Mouse (Mus musculus) G1E (cell line): ENCODE measurements around the gene Scamp1. TPM values are rescaled to one million over a fixed set of nuclear protein-coding genes. Genes with fewer than 3 reads are reported as not detected.
"Not testable (repeated sequence)": the region's sequence is repeated elsewhere in the genome, so short reads cannot be mapped to it uniquely, and the experiment has no call there.

Source experiments
- ATAC-seq: 2 replicates; pipeline ENCODE4 v1.8.0; 2016; ENCODE audit warnings: mild to moderate bottlenecking; ENCODE audit not compliant: insufficient number of reproducible peaks, poor library complexity, low FRiP score, severe bottlenecking; ENCODE audit errors: extremely low read depth
- DNase-seq: peaks from one replicate; pipeline ENCODE4 v3.0.0; 2012; ENCODE audit warnings: low spot score
- H3K27me3 ChIP-seq: 2 replicates; pipeline ENCODE4 v1.6.1; 2012; ENCODE audit warnings: mild to moderate bottlenecking, low read length, inconsistent platforms; ENCODE audit not compliant: insufficient read depth
- H3K36me3 ChIP-seq: replicated peaks from 2 replicates; pipeline ENCODE3; 2012; ENCODE audit warnings: mild to moderate bottlenecking, inconsistent platforms
- H3K4me1 ChIP-seq: 2 replicates; pipeline ENCODE4 v1.6.1; 2012; ENCODE audit warnings: low read depth, low read length, inconsistent platforms, mixed read lengths; ENCODE audit not compliant: insufficient read depth
- H3K4me3 ChIP-seq: 2 replicates; pipeline ENCODE4 v1.5.1; 2012; ENCODE audit warnings: low read depth, mild to moderate bottlenecking, inconsistent platforms, low read length, moderate library complexity, mixed read lengths
- H3K9me3 ChIP-seq: replicated peaks from 2 replicates; pipeline ENCODE4 v1.6.1; 2012; ENCODE audit warnings: inconsistent platforms
- CTCF ChIP-seq: IDR thresholded peaks from 2 replicates; pipeline ENCODE4 v1.5.1; 2012; ENCODE audit warnings: low read depth, low read length, inconsistent platforms, mixed read lengths
- GATA1 ChIP-seq: IDR thresholded peaks from 2 replicates; pipeline ENCODE4 v1.6.1; 2012; ENCODE audit warnings: borderline replicate concordance, low read length, inconsistent platforms, mixed read lengths
- GATA2 ChIP-seq: IDR thresholded peaks from 2 replicates; pipeline ENCODE4 v1.6.1; 2012; ENCODE audit warnings: low read depth, low read length, inconsistent platforms, borderline replicate concordance
- POLR2AphosphoS5 ChIP-seq: IDR thresholded peaks from 2 replicates; pipeline ENCODE4 v1.6.1; 2012; ENCODE audit warnings: low read depth, low read length, inconsistent platforms; ENCODE audit not compliant: insufficient replicate concordance
- TAL1 ChIP-seq: conservative IDR thresholded peaks from 2 replicates; pipeline ENCODE4 v1.6.1; 2012; ENCODE audit warnings: low read depth, low read length, inconsistent platforms, mixed read lengths
- polyA plus RNA-seq: library from polyadenylated mRNA; stranded (reverse); fragments of >175 nt; gene quantifications from 2 replicates; pipeline ENCODE4 v1.2.3, GENCODE M21; 2012
- total RNA-seq, 2 experiments: library from RNA; stranded (forward) in 1 of 2; stranded (reverse) in 1 of 2; fragments of 200-1000 nt in 1 of 2; fragments of >200 nt in 1 of 2; fragmentation: Nextera tagmentation in 1 of 2; gene quantifications; 2 replicates each; pipeline ENCODE4 v1.2.3; 2014 to 2017

Gene Scamp1
- total and polyA plus RNA-seq, 3 experiments, result 0.05 TPM; not detected in 2

DNA sequence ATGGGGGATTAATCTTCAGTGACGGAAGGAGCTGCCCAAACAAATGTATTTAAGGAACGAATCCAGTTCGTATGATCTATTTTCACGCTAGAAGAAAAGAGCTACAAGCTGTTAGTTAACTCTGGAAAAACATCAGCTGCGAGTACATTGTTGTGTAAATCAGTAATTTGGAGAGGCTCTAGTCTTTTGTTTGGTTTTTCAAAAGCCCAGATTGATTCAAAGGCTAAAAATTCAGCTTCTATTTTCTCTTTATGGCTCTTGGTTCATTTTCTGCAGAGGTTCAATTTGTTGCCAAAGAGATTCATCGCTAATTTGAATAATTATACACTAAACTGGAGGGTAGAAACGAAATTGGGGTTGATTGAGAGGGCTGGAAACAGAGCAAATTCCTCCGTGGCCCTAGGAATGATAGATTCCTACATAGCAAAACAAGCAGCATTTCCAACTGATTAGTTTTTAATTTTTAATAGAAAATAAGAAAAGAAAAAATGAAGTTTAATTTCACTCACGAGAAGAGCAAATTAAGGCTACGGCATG, 31.4 kb upstream of the Scamp1 start:
- H3K4me3 ChIP-seq, result no peak overlapping the region
- no peaks in the 10 kb centered on the region for H3K36me3 ChIP-seq
- H3K4me1 ChIP-seq, result no peaks in the 10 kb centered on the region; the same call in 1 of the 2 replicates
- TF ChIP-seq CTCF (no peak), GATA1 (no peak), POLR2AphosphoS5 (no peak), TAL1 (no peak), GATA2 (no peak)
- H3K27me3 ChIP-seq, result peaks cover 10% of the 10 kb centered on the region
- DNase-seq, result no peak
- no peak for ATAC-seq
- no peaks in the 10 kb centered on the region; the same call in 1 of the 2 replicates for H3K9me3 ChIP-seq

- not testable (repeated sequence) for H3K36me3 ChIP-seq, H3K4me1 ChIP-seq, ATAC-seq, DNase-seq, H3K9me3 ChIP-seq, H3K4me3 ChIP-seq
- peaks cover 11% of the 10 kb centered on the region; the same call in 1 of the 2 replicates for H3K27me3 ChIP-seq
These were observed 27.2 kb upstream of the Scamp1 start for GRCm38 (mm10) chr13:94312812-94313211.

- TF ChIP-seq CTCF (no peak), TAL1 (no peak), GATA1 (no peak), POLR2AphosphoS5 (no peak), GATA2 (no peak)
- DNase-seq (no peak), ATAC-seq (no peak)
- Histone ChIP-seq H3K4me1 (no peaks in the 10 kb centered on the region; the same call in 1 of the 2 replicates), H3K4me3 (no peak overlapping the region), H3K27me3 (peaks cover 16% of the 10 kb centered on the region), H3K36me3 (no peaks in the 10 kb centered on the region), H3K9me3 (no peaks in the 10 kb centered on the region)
These were observed 22.6 kb upstream of the Scamp1 start for GRCm38 (mm10) chr13:94308279-94308678.

DNA sequence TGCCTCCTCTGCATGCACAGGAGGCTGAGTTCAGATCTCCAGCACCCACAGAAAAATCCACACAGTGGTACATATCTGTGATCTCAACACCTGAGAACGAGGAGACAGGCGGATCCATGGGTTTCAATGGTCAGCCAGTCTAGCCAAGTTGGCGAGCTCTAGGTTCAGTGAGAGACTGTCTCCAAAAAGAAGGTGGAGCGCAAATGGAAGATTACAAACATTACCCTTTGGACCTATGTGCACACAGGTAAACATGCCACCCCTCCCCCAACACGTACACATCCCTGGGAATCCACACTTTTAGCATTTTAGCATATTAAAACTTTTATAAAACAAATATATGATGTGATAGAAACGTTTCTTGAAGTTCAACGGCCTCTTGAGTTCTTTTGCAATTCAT, 21.9 kb upstream of the Scamp1 start:
- no peaks in the 10 kb centered on the region; the same call in 1 of the 2 replicates for H3K4me1 ChIP-seq
- no peaks in the 10 kb centered on the region for H3K9me3 ChIP-seq
- peaks cover 20% of the 10 kb centered on the region for H3K27me3 ChIP-seq
- DNase-seq (no peak), ATAC-seq (no peak)
- H3K4me3 ChIP-seq, result no peak overlapping the region
- H3K36me3 ChIP-seq, result no peaks in the 10 kb centered on the region
- TF ChIP-seq GATA1 (no peak), GATA2 (no peak), POLR2AphosphoS5 (no peak), TAL1 (no peak), CTCF (no peak)

GRCm38 (mm10) chr13:94306968-94307289, 21.3 kb upstream of the Scamp1 start:
- DNase-seq, result no peak
- no peaks in the 10 kb centered on the region for H3K9me3 ChIP-seq
- no peak for ATAC-seq
- H3K4me3 ChIP-seq, result no peak overlapping the region
- TF ChIP-seq GATA2, result no peak
- TF ChIP-seq TAL1, result no peak
- TF ChIP-seq GATA1, result no peak
- TF ChIP-seq CTCF, result no peak
- TF ChIP-seq POLR2AphosphoS5, result no peak
- peaks cover 21% of the 10 kb centered on the region for H3K27me3 ChIP-seq
- H3K36me3 ChIP-seq, result no peaks in the 10 kb centered on the region
- H3K4me1 ChIP-seq, result no peaks in the 10 kb centered on the region; the same call in 1 of the 2 replicates

- Histone ChIP-seq H3K27me3 (peaks cover 23% of the 10 kb centered on the region), H3K9me3 (no peaks in the 10 kb centered on the region), H3K4me3 (no peak overlapping the region), H3K4me1 (no peaks in the 10 kb centered on the region; the same call in 1 of the 2 replicates), H3K36me3 (no peaks in the 10 kb centered on the region)
- TF ChIP-seq POLR2AphosphoS5, result no peak
- TF ChIP-seq GATA1, result no peak
- no peak for TF ChIP-seq TAL1
- TF ChIP-seq GATA2, result no peak
- TF ChIP-seq CTCF, result no peak
- DNase-seq (no peak), ATAC-seq (no peak)
These were observed 20.8 kb upstream of the Scamp1 start for GRCm38 (mm10) chr13:94306277-94306967.

GRCm38 (mm10) chr13:94300946-94301538, 15.4 kb upstream of the Scamp1 start:
- no peak for ATAC-seq
- no peak for DNase-seq
- Histone ChIP-seq H3K4me1 (no peaks in the 10 kb centered on the region), H3K9me3 (no peaks in the 10 kb centered on the region), H3K4me3 (no peak overlapping the region), H3K27me3 (peaks cover 19% of the 10 kb centered on the region), H3K36me3 (no peaks in the 10 kb centered on the region)
- no peak for TF ChIP-seq TAL1
- TF ChIP-seq GATA1, result no peak
- TF ChIP-seq GATA2, result no peak
- no peak for TF ChIP-seq CTCF
- no peak for TF ChIP-seq POLR2AphosphoS5
